Mouse (Mus musculus): ENCODE results near the gene Tmem213.
A peak's percentile ranks its signal among the peaks of the same experiment; 100 is the strongest.

Tmem213 gene

GRCm38 (mm10) chr6:38109160-38109795, at the start of gene Tmem213:
Gene Tmem213 (plus strand): TSS chr6:38109255.
- DNase-seq (ENCODE audit: low read depth, low spot score) = no peak

- DNase-seq (ENCODE audit: low read depth, low spot score) = no peak
Measured at GRCm38 (mm10) chr6:38064621-38065020, 44.4 kb upstream of the Tmem213 start.

- DNase-seq (ENCODE audit: low read depth, low spot score) = no peak
Measured at GRCm38 (mm10) chr6:38065122-38065500, 43.9 kb upstream of the Tmem213 start.

- DNase-seq (ENCODE audit: low read depth, low spot score) = no peak
Measured at GRCm38 (mm10) chr6:38065501-38066122, 43.4 kb upstream of the Tmem213 start.

GRCm38 (mm10) chr6:38066215-38066614, 42.8 kb upstream of the Tmem213 start:
- DNase-seq (ENCODE audit: low read depth, low spot score) = peak; percentile 71

- DNase-seq (ENCODE audit: low read depth, low spot score) = no peak
Measured at GRCm38 (mm10) chr6:38071256-38071655, 37.8 kb upstream of the Tmem213 start.

- no peak for DNase-seq (ENCODE audit: low read depth, low spot score)
Measured at GRCm38 (mm10) chr6:38072137-38072796, 36.8 kb upstream of the Tmem213 start.

GRCm38 (mm10) chr6:38073592-38073991, 35.5 kb upstream of the Tmem213 start:
- no peak for DNase-seq (ENCODE audit: low read depth, low spot score)

GRCm38 (mm10) chr6:38080364-38080763, 28.7 kb upstream of the Tmem213 start:
- DNase-seq (ENCODE audit: low read depth, low spot score) = no peak

- DNase-seq (ENCODE audit: low read depth, low spot score) = no peak
Measured at GRCm38 (mm10) chr6:38081727-38082341, 27.2 kb upstream of the Tmem213 start.

GRCm38 (mm10) chr6:38083204-38083603, 25.9 kb upstream of the Tmem213 start:
- no peak for DNase-seq (ENCODE audit: low read depth, low spot score)

GRCm38 (mm10) chr6:38087242-38088026, 21.6 kb upstream of the Tmem213 start:
- no peak for DNase-seq (ENCODE audit: low read depth, low spot score)

GRCm38 (mm10) chr6:38092539-38092938, 16.5 kb upstream of the Tmem213 start:
- no peak for DNase-seq (ENCODE audit: low read depth, low spot score)

- DNase-seq (ENCODE audit: low read depth, low spot score) = no peak
Measured at GRCm38 (mm10) chr6:38094701-38095100, 14.4 kb upstream of the Tmem213 start.

GRCm38 (mm10) chr6:38096961-38097370, 12.1 kb upstream of the Tmem213 start:
- no peak for DNase-seq (ENCODE audit: low read depth, low spot score)

GRCm38 (mm10) chr6:38102216-38102795, 6.7 kb upstream of the Tmem213 start:
- DNase-seq (ENCODE audit: low read depth, low spot score) = no peak

GRCm38 (mm10) chr6:38103775-38104174, 5.3 kb upstream of the Tmem213 start:
- no peak for DNase-seq (ENCODE audit: low read depth, low spot score)

- DNase-seq (ENCODE audit: low read depth, low spot score) = no peak
Measured at GRCm38 (mm10) chr6:38105924-38106323, 3.1 kb upstream of the Tmem213 start.

GRCm38 (mm10) chr6:38108449-38108848, 606 bp upstream of the Tmem213 start:
- DNase-seq (ENCODE audit: low read depth, low spot score) = no peak

- no peak for DNase-seq (ENCODE audit: low read depth, low spot score)
Measured at GRCm38 (mm10) chr6:38109871-38110270, 816 bp downstream of the Tmem213 start.

GRCm38 (mm10) chr6:38110859-38111258, 1.8 kb downstream of the Tmem213 start:
- no peak for DNase-seq (ENCODE audit: low read depth, low spot score)
